Mouse (Mus musculus) kidney, embryonic 15.5 days (tissue): ENCODE results near the gene Synpo2l. TPM values are rescaled to one million over a fixed set of nuclear protein-coding genes. Genes with fewer than 3 reads are reported as not detected.
"Not testable (repeated sequence)": the region's sequence is repeated elsewhere in the genome, so short reads cannot be mapped to it uniquely, and the experiment has no call there.

Experiments
- ATAC-seq: fragments of 200-750 bp; cut with Nextera tagmentation; replicated peaks from 2 replicates; pipeline ENCODE4 v1.8.0; 2017; ENCODE audit warnings: moderate TSS enrichment; ENCODE audit not compliant: low FRiP score
- H3K27ac ChIP-seq: fragments of 300-500 bp; sonication (generic); 2 replicates; pipeline ENCODE4 v1.5.1; 2015; ENCODE audit warnings: mild to moderate bottlenecking, inconsistent platforms
- H3K27me3 ChIP-seq: fragments of 300-500 bp; sonication (generic); 2 replicates; pipeline ENCODE4 v1.6.1; 2015; ENCODE audit warnings: inconsistent platforms
- H3K36me3 ChIP-seq: fragments of 300-500 bp; sonication (generic); 2 replicates; pipeline ENCODE4 v1.6.1; 2015; ENCODE audit warnings: inconsistent platforms
- H3K4me1 ChIP-seq: fragments of 300-500 bp; sonication (generic); 2 replicates; pipeline ENCODE4 v1.6.1; 2015; ENCODE audit warnings: inconsistent platforms
- H3K4me2 ChIP-seq: fragments of 300-500 bp; sonication (generic); 2 replicates; pipeline ENCODE4 v1.6.1; 2015; ENCODE audit warnings: moderate library complexity, mild to moderate bottlenecking, inconsistent platforms
- H3K4me3 ChIP-seq: fragments of 300-500 bp; sonication (generic); replicated peaks from 2 replicates; pipeline ENCODE4 v1.5.1; 2015; ENCODE audit warnings: mild to moderate bottlenecking, inconsistent platforms
- H3K9ac ChIP-seq: fragments of 300-500 bp; sonication (generic); 2 replicates; pipeline ENCODE4 v1.6.1; 2015; ENCODE audit warnings: mild to moderate bottlenecking, inconsistent platforms
- H3K9me3 ChIP-seq: fragments of 300-500 bp; sonication (generic); replicated peaks from 2 replicates; pipeline ENCODE4 v1.6.1; 2016; ENCODE audit warnings: inconsistent platforms
- WGBS: fragments of 180-500 bp; shearing (Covaris S2); methylation state at CpG from one replicate; pipeline ENCODE4 v1.1.7; 2015; ENCODE audit warnings: mixed read lengths; 5-methylcytosine and 5-hydroxymethylcytosine counted together
- polyA plus RNA-seq: library from polyadenylated mRNA; unstranded; fragments of >200 nt; fragmentation: Nextera tagmentation; extraction: Ambion mirVana; gene quantifications from 2 replicates; pipeline ENCODE4 v1.2.1, GENCODE M21; 2015

Gene Synpo2l
- polyA plus RNA-seq, 1 experiment from 2014 or later, result 2.2 TPM

DNA sequence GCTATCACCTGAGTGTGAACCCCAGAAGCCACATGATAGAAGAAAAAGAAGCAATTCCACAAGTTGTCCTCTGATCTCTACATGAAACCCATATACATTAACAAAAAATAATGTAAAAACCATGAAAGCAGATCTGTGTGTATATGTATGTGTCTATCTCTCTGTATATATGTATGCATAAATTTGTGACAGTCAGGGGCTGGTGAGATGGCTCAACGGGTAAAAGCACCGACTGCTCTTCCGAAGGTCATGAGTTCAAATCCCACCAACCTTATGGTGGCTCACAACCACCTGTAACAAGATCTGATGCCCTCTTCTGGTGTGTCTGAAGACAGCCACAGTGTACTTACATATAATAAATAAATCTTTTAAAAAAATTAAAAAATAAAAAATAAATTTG lies 31.2 kb downstream of the Synpo2l start:
- not testable (repeated sequence) for ATAC-seq, H3K36me3 ChIP-seq
- WGBS, result 91% methylated on average over 3 of the region's 3 CpGs

DNA sequence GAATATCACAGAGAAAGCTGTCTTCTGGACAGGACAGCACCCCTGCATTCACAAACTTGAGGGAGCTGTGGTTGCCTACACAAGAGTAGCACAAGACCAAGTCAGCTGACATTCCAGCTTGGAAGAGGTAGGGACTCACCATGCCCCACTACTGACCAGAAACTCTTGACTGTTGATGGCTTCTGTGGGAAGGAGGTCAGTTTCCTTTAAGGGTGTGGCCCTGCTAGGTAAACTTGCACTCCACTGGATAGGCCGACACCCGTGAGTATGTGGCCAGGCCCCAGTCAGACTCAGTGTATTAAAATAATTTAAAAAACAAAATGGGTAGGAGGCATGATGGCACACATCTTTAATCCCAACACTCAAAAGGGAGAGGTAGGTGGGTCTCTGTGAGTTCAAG lies 32.6 kb downstream of the Synpo2l start:
- Histone ChIP-seq H3K4me1 (0 out of 2 replicates have a peak, but pooled peaks cover 6% of the 10 kb centered on the region), H3K4me3 (no peak overlapping the region), H3K36me3 (no peaks in the 10 kb centered on the region), H3K27me3 (no peaks in the 10 kb centered on the region), H3K9me3 (no peaks in the 10 kb centered on the region), H3K27ac (no peak overlapping the region), H3K4me2 (no peak overlapping the region), H3K9ac (no peak overlapping the region)
- 91% methylated on average over 2 of the region's 2 CpGs for WGBS
- ATAC-seq, result no peak

More for the DNA sequence above, 31.2 kb downstream of the Synpo2l start:
- H3K27ac ChIP-seq, H3K9ac ChIP-seq, H3K4me3 ChIP-seq, H3K9me3 ChIP-seq, H3K27me3 ChIP-seq, H3K4me2 ChIP-seq: not testable (repeated sequence)
- H3K4me1 ChIP-seq, result peaks cover 11% of the 10 kb centered on the region

DNA sequence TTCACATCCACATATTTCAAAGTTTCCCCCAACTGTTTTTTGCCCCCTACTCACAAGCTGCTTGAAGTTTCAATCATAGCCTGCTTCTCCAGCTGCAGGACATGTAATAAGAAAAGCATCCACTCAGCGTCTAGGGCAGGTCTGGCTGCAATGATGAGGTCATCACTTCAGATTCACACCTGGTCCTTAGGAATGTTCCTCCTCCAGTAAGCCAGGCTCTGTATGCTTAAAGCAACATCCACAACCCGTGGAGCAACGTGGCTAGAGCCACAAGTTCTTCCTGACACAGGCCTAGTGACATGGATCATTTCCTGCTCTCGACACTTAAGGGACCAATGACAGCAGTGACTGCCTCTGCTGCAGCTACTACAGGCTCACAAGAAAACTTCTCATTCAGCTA lies 36.9 kb downstream of the Synpo2l start:
- WGBS, result 30% methylated on average over 4 of the region's 4 CpGs
- Histone ChIP-seq H3K36me3 (no peaks in the 10 kb centered on the region), H3K27ac (no peak overlapping the region), H3K4me1 (no peaks in the 10 kb centered on the region), H3K9ac (no peak overlapping the region), H3K9me3 (no peaks in the 10 kb centered on the region), H3K27me3 (no peaks in the 10 kb centered on the region), H3K4me2 (no peak overlapping the region), H3K4me3 (no peak overlapping the region)
- ATAC-seq, result no peak

DNA sequence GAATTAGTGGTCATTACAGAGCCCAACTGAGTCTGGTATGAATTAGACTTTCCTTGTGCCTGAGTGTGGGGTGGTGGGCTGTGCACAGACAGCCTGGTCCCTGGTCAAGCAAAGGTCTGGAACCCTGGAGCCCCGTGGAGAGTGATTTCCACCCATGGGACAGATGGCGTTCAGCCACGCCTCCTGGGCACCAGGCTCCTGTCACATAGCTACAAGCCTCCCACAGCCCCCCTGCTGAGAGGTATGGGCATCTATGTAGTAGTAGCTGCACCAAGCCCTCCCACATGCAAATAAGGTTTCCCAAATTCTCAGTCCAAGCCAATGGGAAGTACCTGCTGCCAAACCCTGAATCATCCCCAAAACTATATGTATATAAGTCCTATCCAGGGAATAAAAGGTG lies 41.2 kb downstream of the Synpo2l start:
- no peaks in the 10 kb centered on the region for H3K4me1 ChIP-seq
- no peak overlapping the region for H3K4me3 ChIP-seq
- no peaks in the 10 kb centered on the region for H3K36me3 ChIP-seq
- no peaks in the 10 kb centered on the region for H3K9me3 ChIP-seq
- no peak for ATAC-seq
- H3K9ac ChIP-seq, result no peak overlapping the region
- H3K27me3 ChIP-seq, result no peaks in the 10 kb centered on the region
- no peak overlapping the region for H3K4me2 ChIP-seq
- no peak overlapping the region for H3K27ac ChIP-seq
- 66% methylated on average over 3 of the region's 3 CpGs for WGBS

GRCm38 (mm10) chr14:20626447-20626846 lies 41.7 kb downstream of the Synpo2l start:
- Histone ChIP-seq H3K4me1 (no peaks in the 10 kb centered on the region), H3K27ac (no peak overlapping the region), H3K27me3 (no peaks in the 10 kb centered on the region), H3K9ac (no peak overlapping the region), H3K36me3 (no peaks in the 10 kb centered on the region), H3K4me2 (no peak overlapping the region), H3K4me3 (no peak overlapping the region), H3K9me3 (no peaks in the 10 kb centered on the region)
- no peak for ATAC-seq
- WGBS, result 76% methylated on average over 2 of the region's 2 CpGs

DNA sequence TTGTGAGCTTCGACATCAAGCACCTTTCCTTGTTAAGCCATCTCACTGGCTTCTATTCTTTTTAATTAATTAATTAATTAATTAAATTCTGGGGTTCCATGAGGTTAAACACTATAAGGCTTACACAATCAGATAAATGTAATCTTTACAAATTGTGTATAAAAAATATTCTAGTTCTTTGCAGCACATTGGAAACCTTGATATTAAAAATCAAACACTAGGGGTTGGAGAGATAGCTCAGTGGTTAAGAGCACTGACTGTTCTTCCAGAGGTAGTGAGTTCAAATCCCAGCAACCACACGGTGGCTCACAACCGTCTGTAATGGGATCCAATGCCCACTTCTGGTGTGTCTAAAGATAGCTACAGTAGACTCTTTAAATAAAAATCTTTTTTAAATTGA lies 45.2 kb downstream of the Synpo2l start:
- H3K27ac ChIP-seq, result no peak overlapping the region
- H3K4me1 ChIP-seq, result no peaks in the 10 kb centered on the region
- H3K27me3 ChIP-seq, result no peaks in the 10 kb centered on the region
- no peak overlapping the region for H3K4me2 ChIP-seq
- H3K4me3 ChIP-seq, result no peak overlapping the region
- H3K36me3 ChIP-seq, result no peaks in the 10 kb centered on the region
- no peaks in the 10 kb centered on the region for H3K9me3 ChIP-seq
- WGBS, result 97% methylated on average over 3 of the region's 3 CpGs
- H3K9ac ChIP-seq, result no peak overlapping the region
- ATAC-seq, result no peak

- Histone ChIP-seq H3K27me3 (no peaks in the 10 kb centered on the region), H3K27ac (no peak overlapping the region), H3K9me3 (no peaks in the 10 kb centered on the region), H3K36me3 (no peaks in the 10 kb centered on the region), H3K4me2 (no peak overlapping the region), H3K4me3 (no peak overlapping the region), H3K9ac (no peak overlapping the region), H3K4me1 (no peaks in the 10 kb centered on the region)
- 84% methylated on average over 2 of the region's 2 CpGs for WGBS
- no peak for ATAC-seq
Measured at GRCm38 (mm10) chr14:20622412-20622811, 45.7 kb downstream of the Synpo2l start.

- no peak for ATAC-seq
- H3K36me3 ChIP-seq, result no peaks in the 10 kb centered on the region
- H3K4me2 ChIP-seq, result no peak overlapping the region
- no peaks in the 10 kb centered on the region for H3K27me3 ChIP-seq
- no peak overlapping the region for H3K27ac ChIP-seq
- WGBS, result 90% methylated on average over 2 of the region's 2 CpGs
- H3K4me3 ChIP-seq, result no peak overlapping the region
- no peaks in the 10 kb centered on the region for H3K9me3 ChIP-seq
- no peak overlapping the region for H3K9ac ChIP-seq
- no peaks in the 10 kb centered on the region for H3K4me1 ChIP-seq
Measured at GRCm38 (mm10) chr14:20621903-20622302, 46.3 kb downstream of the Synpo2l start.

GRCm38 (mm10) chr14:20619131-20619530 lies 49.0 kb downstream of the Synpo2l start:
- no peak for ATAC-seq
- H3K4me2 ChIP-seq, result no peak overlapping the region
- H3K9me3 ChIP-seq, result no peaks in the 10 kb centered on the region

GRCm38 (mm10) chr14:20618211-20618610 lies 49.9 kb downstream of the Synpo2l start:
- no peak overlapping the region for H3K4me3 ChIP-seq
- no peak for ATAC-seq
- no peaks in the 10 kb centered on the region for H3K27me3 ChIP-seq
- H3K9ac ChIP-seq, result no peak overlapping the region
- no peaks in the 10 kb centered on the region for H3K9me3 ChIP-seq
- H3K4me1 ChIP-seq, result peaks cover 2% of the 10 kb centered on the region; the same call in 1 of the 2 replicates
- H3K36me3 ChIP-seq, result no peaks in the 10 kb centered on the region
- WGBS, result 64% methylated on average over 5 of the region's 5 CpGs
- no peak overlapping the region for H3K4me2 ChIP-seq
- H3K27ac ChIP-seq, result no peak overlapping the region

More at GRCm38 (mm10) chr14:20619131-20619530, 49.0 kb downstream of the Synpo2l start:
- Histone ChIP-seq H3K27ac (no peak overlapping the region), H3K9ac (no peak overlapping the region), H3K36me3 (no peaks in the 10 kb centered on the region), H3K4me3 (no peak overlapping the region), H3K4me1 (peaks cover 2% of the 10 kb centered on the region; the same call in 1 of the 2 replicates), H3K27me3 (no peaks in the 10 kb centered on the region)

DNA sequence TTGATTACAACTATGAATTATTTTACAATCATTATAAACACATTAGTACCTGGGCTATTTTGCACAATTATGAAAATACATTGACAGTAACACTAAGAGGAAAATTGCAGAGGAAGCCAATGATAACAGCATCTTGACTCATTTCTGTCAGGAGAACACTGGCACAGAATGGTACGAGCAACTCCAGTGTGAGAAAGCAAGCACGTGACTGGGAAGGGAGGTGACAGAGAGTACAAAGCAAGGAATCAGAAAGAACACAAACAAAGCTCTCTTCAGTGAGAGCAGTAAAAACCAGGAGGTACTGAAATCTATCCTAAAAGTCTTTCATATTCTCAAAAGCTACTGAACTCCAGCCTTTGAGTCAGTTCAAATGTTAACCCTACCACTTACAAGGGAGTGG lies 51.7 kb downstream of the Synpo2l start:
- Histone ChIP-seq H3K36me3 (no peaks in the 10 kb centered on the region), H3K27ac (no peak overlapping the region), H3K4me1 (peaks cover 2% of the 10 kb centered on the region; the same call in 1 of the 2 replicates), H3K9ac (no peak overlapping the region), H3K4me2 (no peak overlapping the region), H3K9me3 (no peaks in the 10 kb centered on the region), H3K4me3 (no peak overlapping the region), H3K27me3 (no peaks in the 10 kb centered on the region)
- 28% methylated on average over 2 of the region's 2 CpGs for WGBS
- no peak for ATAC-seq

- 98% methylated on average over 2 of the region's 2 CpGs for WGBS
- no peak overlapping the region for H3K4me3 ChIP-seq
Measured at GRCm38 (mm10) chr14:20615075-20615474, 53.1 kb downstream of the Synpo2l start.

GRCm38 (mm10) chr14:20612820-20613219 lies 55.3 kb downstream of the Synpo2l start:
- Histone ChIP-seq H3K27ac (no peak overlapping the region), H3K4me2 (no peak overlapping the region), H3K27me3 (no peaks in the 10 kb centered on the region), H3K4me3 (no peak overlapping the region), H3K4me1 (peaks cover 12% of the 10 kb centered on the region), H3K9me3 (no peaks in the 10 kb centered on the region), H3K9ac (no peak overlapping the region), H3K36me3 (no peaks in the 10 kb centered on the region)
- ATAC-seq, result no peak
- WGBS, result 90% methylated on average over 1 of the region's 1 CpGs

More at GRCm38 (mm10) chr14:20615075-20615474, 53.1 kb downstream of the Synpo2l start:
- Histone ChIP-seq H3K4me1 (peaks cover 6% of the 10 kb centered on the region), H3K36me3 (no peaks in the 10 kb centered on the region), H3K27me3 (no peaks in the 10 kb centered on the region), H3K9me3 (no peaks in the 10 kb centered on the region), H3K27ac (no peak overlapping the region), H3K9ac (no peak overlapping the region), H3K4me2 (no peak overlapping the region)
- no peak for ATAC-seq
